Mouse (Mus musculus) liver, adult 2 months (tissue): ENCODE results near the gene Dnajc22.

ENCODE experiments used
- CTCF ChIP-seq: fragments of 200-500 bp; IDR thresholded peaks from 2 replicates; pipeline ENCODE4 v1.5.1; 2011; ENCODE audit warnings: low read depth, low read length, control low read depth
- POLR2A ChIP-seq: fragments of 200-500 bp; IDR thresholded peaks from 2 replicates; pipeline ENCODE4 v1.6.1; 2011; ENCODE audit warnings: low read length, control low read depth; ENCODE audit not compliant: insufficient read depth; ENCODE audit errors: extremely low read depth

DNA sequence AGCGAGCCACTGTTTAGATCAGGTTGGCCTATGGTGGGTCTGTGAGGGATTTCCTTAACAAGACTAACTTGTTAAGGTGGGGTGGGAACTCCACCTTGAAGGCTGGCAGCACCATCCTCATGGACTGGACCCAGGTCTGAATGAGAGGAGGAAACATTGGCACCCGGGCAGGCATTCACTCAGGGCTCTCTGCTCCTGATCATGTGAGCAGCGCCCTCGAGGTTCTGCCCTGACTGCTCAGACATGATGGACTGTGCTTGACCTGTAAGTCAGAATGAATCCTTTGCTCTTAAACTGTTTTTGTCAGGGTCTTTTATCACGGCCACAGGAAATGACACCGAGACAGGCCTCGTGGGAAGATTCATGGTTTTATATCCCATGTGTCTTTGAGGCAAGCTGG lies 12.3 kb downstream of the Dnajc22 start:
- TF ChIP-seq POLR2A: no peak
- no peak for TF ChIP-seq CTCF
